ENCODE assay signal across 14 mouse cellular contexts in the genomic region with DNA sequence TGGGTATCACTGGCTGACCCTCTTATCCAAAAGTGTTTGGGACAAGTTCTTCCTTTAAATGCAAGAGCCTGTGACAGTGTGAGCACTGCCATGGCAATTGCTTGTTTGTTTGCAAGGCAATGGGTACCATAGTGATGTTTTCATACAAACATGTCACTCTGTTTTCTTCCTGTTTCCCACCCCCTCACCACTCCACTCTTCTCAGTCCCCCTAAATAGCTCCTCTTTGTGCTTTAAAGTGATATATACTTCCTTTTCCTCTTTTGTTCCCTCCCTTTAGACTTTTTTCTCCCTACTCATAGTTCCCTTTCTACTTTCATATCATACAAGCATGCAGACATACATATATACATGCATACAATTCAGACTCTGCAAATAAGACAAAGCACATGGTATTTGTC. TPM values are rescaled to one million over a fixed set of nuclear protein-coding genes. Genes with fewer than 3 reads are reported as not detected.
"Had no signal": no experiment of that assay in that cellular context is flagged by ENCODE, and none has a peak within 500 bp of the region (broad histone marks: within the 10 kb centered on the region; RNA-seq: fewer than 3 reads in every experiment).

No protein-coding gene starts in this region.

- ATAC-seq: midbrain, embryonic 16.5 days had no signal

- DNase-seq: lung, adult 18-20 months; lung, embryonic 14.5 days; lung, postnatal 10 days; lung, postnatal 4 days; retina, postnatal 1 day; right cerebral cortex, adult 18-20 months; right cerebral cortex, postnatal 25 days; right cerebral cortex, postnatal 4 days; spleen, adult 18-20 months; thymus, adult 18-20 months; thymus, postnatal 14 days; thymus, postnatal 36 days had no signal

RNA-seq across cellular contexts. Expression of gene Sv2b, which starts 10.9 kb away (rescaled TPM):
- total RNA-seq: megakaryocyte-erythroid progenitor cell, adult 5-6 weeks had no signal
